Mouse (Mus musculus) bone marrow macrophage, adult 2 months (primary cell): ENCODE data around the gene Tfrc.

Source experiments
- CTCF ChIP-seq: IDR thresholded peaks from 2 replicates; pipeline ENCODE4 v1.5.1; 2012; ENCODE audit warnings: low read depth, mild to moderate bottlenecking, low read length, moderate library complexity
- POLR2A ChIP-seq: IDR thresholded peaks from 2 replicates; pipeline ENCODE4 v1.6.1; 2012; ENCODE audit warnings: mild to moderate bottlenecking, low read depth, low read length, borderline replicate concordance

DNA sequence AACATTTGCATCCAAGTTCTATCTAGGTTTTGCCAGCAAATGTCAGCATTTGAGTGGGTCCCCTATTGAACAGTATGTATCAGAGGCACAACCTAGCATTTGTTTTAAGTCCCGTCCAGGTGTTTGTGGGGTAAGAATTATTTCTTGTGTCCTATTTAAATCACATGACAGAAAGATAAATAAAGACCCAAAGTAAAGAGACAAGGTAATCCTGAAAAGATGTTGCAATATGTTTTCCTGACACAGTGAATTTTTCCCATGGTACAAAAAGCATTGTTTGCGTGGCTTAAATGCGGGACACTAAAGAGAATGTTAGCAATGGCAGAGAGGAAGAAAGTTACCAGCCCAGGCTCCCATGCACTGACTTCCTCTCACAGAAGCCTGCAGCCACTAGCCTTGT lies 38.7 kb upstream of the Tfrc start:
- TF ChIP-seq POLR2A: no peak
- TF ChIP-seq CTCF: no peak
